Mouse (Mus musculus) T-helper 1 cell (primary cell): ENCODE results near the gene 1700030K09Rik.

ENCODE experiments used
- in situ Hi-C: fragments of 300-600 bp; cut with MboI, MseI; formaldehyde crosslinking; loops from one replicate; pipeline ENCODE4 v1.15.1; 2025; ENCODE audit warnings: high pct_unique_total_duplicates

Gene 1700030K09Rik

GRCm38 (mm10) chr8:72443338-72443993 is at the start of gene 1700030K09Rik, which contains the start of gene Calr3:
Gene 1700030K09Rik, plus strand, starts transcription at chr8:72443880.
Gene Calr3, minus strand, starts transcription at chr8:72443870.
- in situ Hi-C loops, result no loop called here

- in situ Hi-C loops, result no loop called here
Measured at GRCm38 (mm10) chr8:72401381-72401780, 42.3 kb upstream of the 1700030K09Rik start.

GRCm38 (mm10) chr8:72402981-72403380 is 40.7 kb upstream of the 1700030K09Rik start:
- in situ Hi-C loops, result no loop called here

GRCm38 (mm10) chr8:72407878-72408277 is 35.8 kb upstream of the 1700030K09Rik start:
- in situ Hi-C loops, result no loop called here

- in situ Hi-C loops, result no loop called here
Measured at GRCm38 (mm10) chr8:72409443-72409842, 34.2 kb upstream of the 1700030K09Rik start.

GRCm38 (mm10) chr8:72413839-72414238 is 29.8 kb upstream of the 1700030K09Rik start:
- in situ Hi-C loops, result no loop called here

- in situ Hi-C loops, result no loop called here
Measured at GRCm38 (mm10) chr8:72415252-72415651, 28.4 kb upstream of the 1700030K09Rik start.

- in situ Hi-C loops, result no loop called here
Measured at GRCm38 (mm10) chr8:72418073-72418472, 25.6 kb upstream of the 1700030K09Rik start.

GRCm38 (mm10) chr8:72420571-72421361 is 22.9 kb upstream of the 1700030K09Rik start:
- in situ Hi-C loops, result loop anchor here (5.0 kb wide), 1 partner anchor 222 kb away; no protein-coding TSS in a partner anchor

- in situ Hi-C loops, result loop anchor here (5.0 kb wide), 1 partner anchor 221 kb away; no protein-coding TSS in a partner anchor
Measured at GRCm38 (mm10) chr8:72421362-72422335, 22.0 kb upstream of the 1700030K09Rik start, which contains the start of gene Eps15l1. Gene Eps15l1, minus strand, starts transcription at chr8:72421460.

GRCm38 (mm10) chr8:72422926-72423325 is 20.8 kb upstream of the 1700030K09Rik start:
- in situ Hi-C loops, result loop anchor here (5.0 kb wide), 1 partner anchor 219 kb away; no protein-coding TSS in a partner anchor

GRCm38 (mm10) chr8:72429676-72430075 is 14.0 kb upstream of the 1700030K09Rik start:
- in situ Hi-C loops, result no loop called here

- in situ Hi-C loops, result no loop called here
Measured at GRCm38 (mm10) chr8:72434952-72435351, 8.7 kb upstream of the 1700030K09Rik start.

- in situ Hi-C loops, result no loop called here
Measured at GRCm38 (mm10) chr8:72438248-72439015, 5.2 kb upstream of the 1700030K09Rik start.

- in situ Hi-C loops, result no loop called here
Measured at GRCm38 (mm10) chr8:72443994-72444350, 292 bp downstream of the 1700030K09Rik start.

GRCm38 (mm10) chr8:72445071-72445470 is 1.4 kb downstream of the 1700030K09Rik start:
- in situ Hi-C loops, result loop anchor here (5.0 kb wide), 1 partner anchor 197 kb away; no protein-coding TSS in a partner anchor

- in situ Hi-C loops, result no loop called here
Measured at GRCm38 (mm10) chr8:72451516-72451915, 7.8 kb downstream of the 1700030K09Rik start.

- in situ Hi-C loops, result no loop called here
Measured at GRCm38 (mm10) chr8:72453904-72454303, 10.2 kb downstream of the 1700030K09Rik start.

GRCm38 (mm10) chr8:72455317-72455716 is 11.6 kb downstream of the 1700030K09Rik start:
- in situ Hi-C loops, result no loop called here

GRCm38 (mm10) chr8:72457806-72458205 is 14.1 kb downstream of the 1700030K09Rik start:
- in situ Hi-C loops, result no loop called here

- in situ Hi-C loops, result no loop called here
Measured at GRCm38 (mm10) chr8:72458457-72458856, 14.8 kb downstream of the 1700030K09Rik start.
